Mouse (Mus musculus) heart, adult 2 months (tissue): Measurements from ENCODE around the gene Blzf1.

Source experiments
- CTCF ChIP-seq: fragments of 200-600 bp; IDR thresholded peaks from 2 replicates; pipeline ENCODE4 v1.8.1; 2022; ENCODE audit warnings: antibody characterized with exemption, mild to moderate bottlenecking, moderate library complexity
- POLR2A ChIP-seq: fragments of 200-500 bp; IDR thresholded peaks from 2 replicates; pipeline ENCODE4 v1.6.1; 2011; ENCODE audit warnings: mild to moderate bottlenecking, low read depth, low read length, control low read depth; ENCODE audit not compliant: insufficient read depth

GRCm38 (mm10) chr1:164294071-164294470 is 13.2 kb downstream of the Blzf1 start:
- TF ChIP-seq CTCF (no peak), POLR2A (no peak)
